Mouse (Mus musculus): Measurements from ENCODE around the gene Neurod4.

The Neurod4 gene

GRCm38 (mm10) chr10:130229584-130229983 is 50.5 kb downstream of the Neurod4 start:
- 91% methylated on average over 5 of the region's 5 CpGs for WGBS

- WGBS: 3% methylated on average over 1 of the region's 1 CpGs
Measured at GRCm38 (mm10) chr10:130228246-130228645, 51.8 kb downstream of the Neurod4 start.

- 79% methylated on average over 3 of the region's 3 CpGs for WGBS
Measured at GRCm38 (mm10) chr10:130225034-130225433, 55.0 kb downstream of the Neurod4 start.

Data from cerebral cortex, adult 2 months (tissue).